11 mouse cellular contexts compared by ENCODE assay signal in the genomic region with DNA sequence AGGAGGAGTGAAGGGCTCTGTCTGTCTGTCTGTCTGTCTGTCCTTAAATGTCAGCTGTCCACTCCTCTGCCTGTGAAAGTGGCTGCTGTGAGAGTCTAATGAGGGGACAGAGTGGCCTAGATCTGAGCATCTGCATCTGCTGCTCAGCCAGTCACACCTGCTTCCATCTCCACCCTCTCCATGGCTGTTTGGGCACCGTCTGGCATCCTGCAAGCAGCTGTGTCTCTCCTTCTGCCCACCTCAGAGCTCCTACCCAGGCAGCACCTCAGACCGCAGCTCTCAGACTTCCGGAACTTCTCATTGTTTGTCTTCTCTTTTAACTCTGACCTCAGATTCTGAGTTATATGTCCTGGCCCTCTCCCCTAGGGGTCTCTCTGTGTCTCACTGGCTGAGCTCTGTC.
DNase-seq lines count a peak whose midpoint lies in the region; ATAC-seq and TF ChIP-seq lines count a peak whose summit lies in the region.
"Had no signal": no experiment of that assay in that cellular context is flagged by ENCODE, and none has a peak within 500 bp of the region (broad histone marks: within the 10 kb centered on the region; RNA-seq: fewer than 3 reads in every experiment).

No protein-coding gene starts in this region.

- no peaks in the 10 kb centered on the region for H3K9me3 ChIP-seq in megakaryocyte, embryonic 14.5 days
- H3K9me3 ChIP-seq in embryonic facial prominence, embryonic 14.5 days (ENCODE audit: control insufficient read depth, low read length): no peaks in the 10 kb centered on the region
- H3K9me3 ChIP-seq: heart, embryonic 12.5 days had no signal

- H3K27ac ChIP-seq in embryonic facial prominence, embryonic 14.5 days (replicated peaks; ENCODE audit: low read depth, low read length): peak overlapping the region; percentile 92
- H3K27ac ChIP-seq in thymus, adult 2 months (ENCODE audit: control insufficient read depth, insufficient read depth, low read length): peak overlapping the region; percentile 87

- H3K9ac ChIP-seq in embryonic facial prominence, embryonic 14.5 days (ENCODE audit: low read depth, low read length): no peak overlapping the region
- H3K9ac ChIP-seq: heart, embryonic 12.5 days had no signal

- H3K4me2 ChIP-seq in embryonic facial prominence, embryonic 14.5 days (ENCODE audit: low read depth, low read length): no peak overlapping the region

- no peaks in the 10 kb centered on the region for H3K36me3 ChIP-seq in megakaryocyte, embryonic 14.5 days (replicated peaks; ENCODE audit: low read length)
- no peaks in the 10 kb centered on the region for H3K36me3 ChIP-seq in embryonic facial prominence, embryonic 14.5 days (ENCODE audit: control insufficient read depth, insufficient read depth, low read length)
- H3K36me3 ChIP-seq in thymus, adult 2 months (ENCODE audit: control insufficient read depth, insufficient read depth, low read length): no peaks in the 10 kb centered on the region
- H3K36me3 ChIP-seq: heart, embryonic 12.5 days had no signal

- H3K4me1 ChIP-seq in megakaryocyte, embryonic 14.5 days: no peaks in the 10 kb centered on the region; the same call in 1 of the 2 replicates
- peaks cover 47% of the 10 kb centered on the region for H3K4me1 ChIP-seq in embryonic facial prominence, embryonic 14.5 days (ENCODE audit: control insufficient read depth, insufficient read depth, low read length)
- peaks cover 26% of the 10 kb centered on the region for H3K4me1 ChIP-seq in thymus, adult 2 months (replicated peaks; ENCODE audit: control insufficient read depth, insufficient read depth, low read length)

- H3K27me3 ChIP-seq in megakaryocyte, embryonic 14.5 days (replicated peaks): peaks cover 18% of the 10 kb centered on the region
- H3K27me3 ChIP-seq in embryonic facial prominence, embryonic 14.5 days (replicated peaks; ENCODE audit: control insufficient read depth, insufficient read depth, low read length): no peaks in the 10 kb centered on the region
- no peaks in the 10 kb centered on the region for H3K27me3 ChIP-seq in thymus, adult 2 months (ENCODE audit: control insufficient read depth, insufficient read depth, low read length)

- peak overlapping the region; percentile 19 for H3K4me3 ChIP-seq in megakaryocyte, embryonic 14.5 days (replicated peaks)
- no peak overlapping the region for H3K4me3 ChIP-seq in embryonic facial prominence, embryonic 14.5 days (ENCODE audit: low read depth, low read length)
- no peak overlapping the region for H3K4me3 ChIP-seq in thymus, adult 2 months (ENCODE audit: control insufficient read depth, insufficient read depth, low read length)
- H3K4me3 ChIP-seq: heart, embryonic 12.5 days had no signal

- no peak for TF ChIP-seq CTCF in thymus, adult 2 months (IDR thresholded peaks at IDR 0.05; ENCODE audit: borderline replicate concordance, control insufficient read depth, extremely low read depth, insufficient read depth, low read length, poor library complexity)

- 37% methylated on average over 3 of the region's 3 CpGs for WGBS in embryonic facial prominence, embryonic 14.5 days
- 27% methylated on average over 3 of the region's 3 CpGs for WGBS in thymus, adult 2 months

- no peak for DNase-seq in embryonic facial prominence, embryonic 14.5 days (ENCODE audit: low spot score)
- DNase-seq in induced T-regulatory cell, adult 2 months (ENCODE audit: low read depth): peak; percentile 3
- DNase-seq in thymus, adult 2 months: peak; percentile 54
- no peak for DNase-seq in yolk sac, embryonic 10.5 days (ENCODE audit: low spot score)
- DNase-seq in embryo, embryonic 11 days: no peak
- DNase-seq in spleen, postnatal 36 days (ENCODE audit: low spot score in 2 of 2): no peak
- DNase-seq: cerebellum, adult 11 months; kidney, postnatal 10 days had no signal

- no peak for TF ChIP-seq POLR2A in thymus, adult 2 months (IDR thresholded peaks at IDR 0.05; ENCODE audit: control insufficient read depth, extremely low read depth, insufficient read depth, low read length, poor library complexity)

- ATAC-seq in megakaryocyte, adult 5-6 weeks (ENCODE audit: poor library complexity, severe bottlenecking): no peak
- no peak for ATAC-seq in embryonic facial prominence, embryonic 14.5 days (ENCODE audit: low read depth)

Comparison
In these comparisons a context has a peak if more than half of its experiments do, and no peak if none do; other contexts are left out.
1. DNase-seq: peak in induced T-regulatory cell, adult 2 months (single experiment) and thymus, adult 2 months (single experiment); none in embryonic facial prominence, embryonic 14.5 days (single experiment), yolk sac, embryonic 10.5 days (single experiment), embryo, embryonic 11 days (single experiment) and spleen, postnatal 36 days (0 of 2).